Mouse (Mus musculus): ENCODE data around the gene Mlph. TPM values are rescaled to one million over a fixed set of nuclear protein-coding genes. Genes with fewer than 3 reads are reported as not detected.

Gene Mlph
- 1.5 TPM for polyA plus RNA-seq (2015; fragmentation: Illumina TruSeq; extraction: RNeasy Lipid Tissue Mini Kit (QIAGEN cat#74804); ENCODE audit: insufficient read depth, low read depth, low replicate concordance)

GRCm38 (mm10) chr1:90914948-90915569, at the start of gene Mlph:
Mlph (plus strand) TSS chr1:90915085.

GRCm38 (mm10) chr1:90952808-90953207, 37.9 kb downstream of the Mlph start, which contains the start of gene Prlh:
Prlh (plus strand) TSS chr1:90953108.

DNA sequence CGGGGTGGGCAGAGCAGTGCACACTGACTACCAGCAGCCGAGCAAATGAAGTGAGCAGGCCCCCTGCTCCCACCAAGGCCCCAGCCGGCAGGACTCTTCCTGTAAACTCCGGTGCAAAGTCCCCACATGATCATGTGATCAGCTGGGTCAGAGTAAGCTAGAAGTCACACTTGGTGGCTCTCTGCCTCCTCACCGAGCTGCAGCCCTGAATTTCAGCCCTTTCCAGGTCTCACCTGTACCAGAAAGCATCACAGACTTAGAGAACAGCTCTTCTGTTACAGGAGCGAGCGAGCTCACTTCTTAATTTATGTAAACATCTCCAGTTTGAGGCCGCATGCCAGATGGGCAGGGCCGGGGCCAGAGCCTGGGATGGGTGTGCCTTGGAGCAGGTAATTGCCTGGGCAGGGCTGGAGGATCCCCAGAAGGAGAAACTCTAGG, 54.5 kb downstream of the Mlph start, which contains the start of gene Rab17:
Gene Rab17, minus strand, starts transcription at position 315 of the 438 bp plus-strand sequence.

GRCm38 (mm10) chr1:90998268-90998890, 83.5 kb downstream of the Mlph start, which contains the start of gene Lrrfip1:
Lrrfip1 (plus strand) TSS chr1:90998737.

Other genes starting within 250 kb of the Mlph start
- 22.5 TPM for gene Col6a3, start 71.1 kb upstream of the Mlph start, polyA plus RNA-seq (2015; fragmentation: Illumina TruSeq; extraction: RNeasy Lipid Tissue Mini Kit (QIAGEN cat#74804); ENCODE audit: insufficient read depth, low read depth, low replicate concordance)
- not detected for gene Prlh, start 38.0 kb downstream of the Mlph start, polyA plus RNA-seq (2015; fragmentation: Illumina TruSeq; extraction: RNeasy Lipid Tissue Mini Kit (QIAGEN cat#74804); ENCODE audit: insufficient read depth, low read depth, low replicate concordance)
- gene Rab17, start 54.6 kb downstream of the Mlph start, polyA plus RNA-seq (2015; fragmentation: Illumina TruSeq; extraction: RNeasy Lipid Tissue Mini Kit (QIAGEN cat#74804); ENCODE audit: insufficient read depth, low read depth, low replicate concordance), result 0.59 TPM
- gene Lrrfip1, start 83.7 kb downstream of the Mlph start, polyA plus RNA-seq (2015; fragmentation: Illumina TruSeq; extraction: RNeasy Lipid Tissue Mini Kit (QIAGEN cat#74804); ENCODE audit: insufficient read depth, low read depth, low replicate concordance), result 12.4 TPM
- not detected for gene Rbm44, start 230.0 kb downstream of the Mlph start, polyA plus RNA-seq (2015; fragmentation: Illumina TruSeq; extraction: RNeasy Lipid Tissue Mini Kit (QIAGEN cat#74804); ENCODE audit: insufficient read depth, low read depth, low replicate concordance)

Data from pancreas, adult 10 weeks (tissue).